Mouse (Mus musculus) layer of hippocampus, postnatal 10 days (tissue): ENCODE data around the gene Mrtfa. TPM values are rescaled to one million over a fixed set of nuclear protein-coding genes. Genes with fewer than 3 reads are reported as not detected.
A peak's percentile ranks its signal among the peaks of the same experiment; 100 is the strongest.

Experiments
- DNase-seq, 2 experiments: peaks; one replicate each; pipeline ENCODE4 v3.0.0; 2021; ENCODE audit warnings: low spot score in 2 of 2
- total RNA-seq, 2 experiments: library from RNA; stranded (reverse); gene quantifications; 2 replicates each; pipeline ENCODE4 v1.2.3; 2021

The Mrtfa gene
- total RNA-seq, 2 experiments from 2014 or later: 56.5 to 61.3 TPM

DNA sequence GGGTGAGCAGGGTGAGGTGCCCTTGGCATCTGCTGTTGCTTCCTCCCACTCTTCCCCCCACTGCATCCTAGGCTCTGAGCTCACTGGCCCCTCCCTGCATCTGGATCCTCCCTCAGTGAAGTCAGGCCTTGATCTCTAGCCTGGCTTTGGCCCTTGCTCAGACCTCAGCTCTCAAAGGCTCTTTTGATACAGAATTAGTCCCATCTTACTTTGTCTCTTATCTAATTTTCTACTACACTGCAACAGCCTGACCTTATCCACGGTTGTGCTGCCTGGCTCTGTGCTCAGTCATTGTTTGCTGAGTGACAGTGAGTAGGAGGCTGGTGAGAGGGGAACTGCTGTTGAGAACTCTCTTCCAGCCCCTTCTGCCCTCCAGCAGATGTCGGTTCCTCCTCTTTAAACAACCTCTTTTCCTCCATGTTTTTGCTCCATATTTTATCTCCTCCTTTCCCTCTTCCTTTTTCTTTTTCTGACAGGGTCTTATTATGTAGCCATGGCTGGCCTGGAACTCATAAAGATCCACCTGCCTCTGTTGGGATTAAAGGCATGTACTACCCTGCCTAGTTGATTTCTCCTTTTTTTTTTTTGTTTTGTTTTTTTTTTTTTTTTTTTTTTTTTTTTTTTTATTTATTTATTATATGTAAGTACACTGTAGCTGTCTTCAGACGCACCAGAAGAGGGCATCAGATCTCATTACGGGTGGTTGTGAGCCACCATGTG lies 190.0 kb downstream of the Mrtfa start:
- DNase-seq: no peak

DNA sequence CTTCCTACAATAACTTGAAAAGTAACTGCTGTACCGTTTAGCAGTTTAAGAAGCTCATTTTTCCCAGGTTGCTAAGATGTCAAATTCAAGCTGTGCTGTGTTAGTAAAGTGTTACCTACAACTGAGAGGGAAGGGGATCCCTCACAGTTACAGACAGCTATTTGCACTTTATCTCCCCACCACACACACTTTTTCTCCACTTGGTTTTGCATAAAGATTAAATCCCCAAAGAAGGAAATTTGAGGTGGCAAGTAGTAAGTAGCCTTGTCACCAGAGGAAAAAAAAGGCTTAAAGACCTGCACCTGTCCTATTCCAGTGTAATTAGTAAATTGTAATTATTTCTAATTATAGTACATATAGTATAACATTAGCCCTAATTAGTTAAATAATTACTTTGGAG lies 193.5 kb downstream of the Mrtfa start:
- no peak for DNase-seq

DNA sequence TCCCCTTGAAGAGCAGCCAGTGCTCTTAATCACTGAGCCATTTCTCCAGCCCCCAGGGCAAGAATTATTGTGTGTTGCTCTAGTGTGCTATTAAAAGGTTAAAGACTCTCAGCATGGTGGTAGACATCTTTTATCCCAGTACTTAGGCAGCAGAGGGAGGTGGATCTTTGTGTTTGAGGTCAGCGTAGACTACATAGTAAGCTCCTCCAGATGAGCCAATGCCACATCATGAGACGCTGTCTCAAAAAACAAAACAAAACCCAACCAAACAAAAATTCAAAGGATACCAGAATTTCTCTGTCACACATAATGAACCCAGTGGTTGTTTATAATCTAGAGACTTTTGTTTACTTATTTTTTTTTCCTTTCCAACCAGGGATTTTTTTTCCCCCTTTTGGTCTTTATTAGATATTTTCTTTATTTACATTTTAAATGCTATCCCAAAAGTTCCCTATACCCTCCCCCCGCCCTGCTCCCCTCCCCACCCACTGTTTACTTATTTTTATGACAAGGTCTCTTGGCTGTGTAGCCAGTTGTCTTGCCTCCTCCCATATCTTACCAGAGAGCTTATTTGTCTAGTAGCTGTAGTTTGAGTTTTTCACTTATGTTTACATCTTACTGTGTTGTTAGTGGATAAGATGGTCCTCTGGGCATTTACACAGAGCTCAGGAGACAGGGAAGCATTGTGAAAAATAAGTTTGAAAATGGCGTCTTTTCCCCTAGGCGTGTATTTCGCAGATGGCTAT lies 194.3 kb downstream of the Mrtfa start:
- DNase-seq: no peak

- no peak for DNase-seq
These were observed 195.6 kb downstream of the Mrtfa start for GRCm38 (mm10) chr15:80994959-80995358.

DNA sequence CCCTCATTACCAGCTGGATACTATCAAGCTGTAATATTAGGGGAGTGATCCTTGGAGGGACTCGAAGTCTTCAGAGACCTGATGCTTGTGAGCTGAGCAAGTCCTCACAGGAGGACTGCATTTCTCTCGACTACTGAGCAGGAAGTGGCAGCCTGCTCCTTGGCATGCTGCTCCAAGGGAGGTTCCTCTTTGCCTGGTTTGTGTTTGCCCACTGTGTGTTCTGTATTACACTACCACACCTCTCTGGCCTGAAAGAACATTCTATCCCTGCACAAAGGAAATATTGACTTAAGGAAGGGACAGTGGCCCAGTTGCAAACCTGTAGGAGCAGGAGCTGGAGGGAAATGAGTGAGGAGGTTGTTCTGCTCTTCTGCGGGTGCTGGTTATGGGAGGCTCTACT lies 200.8 kb downstream of the Mrtfa start:
- DNase-seq: no peak

DNA sequence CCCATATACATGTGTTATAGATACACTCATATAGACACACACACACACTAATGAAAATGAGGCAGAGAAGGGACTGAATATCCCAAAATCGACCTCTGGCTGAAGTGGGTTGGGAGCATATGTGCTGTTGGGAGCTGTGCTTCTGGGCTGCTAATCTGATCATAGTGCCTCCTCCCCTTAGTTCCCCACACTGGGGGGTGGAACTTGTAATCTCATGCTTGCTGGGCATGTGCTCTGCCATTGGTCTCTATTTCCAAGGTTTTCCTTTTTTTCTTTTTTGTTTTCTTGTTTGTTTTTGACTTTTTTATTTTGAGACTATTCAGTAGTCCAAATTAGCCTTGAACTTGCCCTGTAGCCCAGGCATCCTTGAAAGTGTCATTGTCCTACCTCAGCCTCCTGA lies 202.2 kb downstream of the Mrtfa start:
- no peak for DNase-seq

GRCm38 (mm10) chr15:80983264-80983663 lies 207.3 kb downstream of the Mrtfa start:
- no peak for DNase-seq

DNA sequence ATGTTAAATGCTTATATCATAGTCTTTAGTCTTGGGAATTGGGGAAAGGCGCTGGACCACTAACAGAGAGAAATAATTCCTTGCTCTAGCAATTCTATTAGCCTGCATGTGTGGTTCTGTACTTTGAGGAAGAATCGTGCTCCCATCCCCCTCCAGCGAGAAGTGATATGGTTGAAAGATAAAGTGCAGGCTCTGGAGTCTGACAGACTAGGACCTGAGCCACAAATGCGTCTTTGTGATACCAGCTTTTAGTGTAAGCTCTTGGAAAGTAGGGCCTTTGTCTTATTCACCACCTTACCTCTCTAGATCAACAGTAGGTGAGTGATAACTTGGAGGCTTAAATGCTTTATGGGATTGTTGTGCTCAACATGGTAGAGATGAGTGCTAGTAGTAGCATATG lies 209.4 kb downstream of the Mrtfa start:
- no peak for DNase-seq

DNA sequence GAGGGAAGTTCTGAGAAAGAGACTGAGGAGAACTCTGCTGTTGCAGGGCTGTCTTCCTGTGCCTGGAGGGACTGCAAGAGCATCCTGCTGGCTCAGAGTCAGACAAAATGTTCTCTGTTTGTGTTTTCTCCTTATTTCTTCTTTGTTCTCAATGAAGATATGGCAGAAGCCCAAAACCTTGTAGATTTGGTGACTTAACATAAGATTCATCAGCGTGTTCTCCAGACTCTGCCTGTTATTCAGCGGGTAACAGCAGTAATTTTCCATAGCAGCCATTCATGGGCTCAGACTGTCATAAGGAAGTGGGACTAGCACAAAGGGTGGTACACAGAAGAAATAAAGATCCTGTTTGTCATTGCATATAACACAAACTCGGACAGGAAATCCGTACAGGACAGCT lies 210.9 kb downstream of the Mrtfa start:
- DNase-seq: no peak

DNA sequence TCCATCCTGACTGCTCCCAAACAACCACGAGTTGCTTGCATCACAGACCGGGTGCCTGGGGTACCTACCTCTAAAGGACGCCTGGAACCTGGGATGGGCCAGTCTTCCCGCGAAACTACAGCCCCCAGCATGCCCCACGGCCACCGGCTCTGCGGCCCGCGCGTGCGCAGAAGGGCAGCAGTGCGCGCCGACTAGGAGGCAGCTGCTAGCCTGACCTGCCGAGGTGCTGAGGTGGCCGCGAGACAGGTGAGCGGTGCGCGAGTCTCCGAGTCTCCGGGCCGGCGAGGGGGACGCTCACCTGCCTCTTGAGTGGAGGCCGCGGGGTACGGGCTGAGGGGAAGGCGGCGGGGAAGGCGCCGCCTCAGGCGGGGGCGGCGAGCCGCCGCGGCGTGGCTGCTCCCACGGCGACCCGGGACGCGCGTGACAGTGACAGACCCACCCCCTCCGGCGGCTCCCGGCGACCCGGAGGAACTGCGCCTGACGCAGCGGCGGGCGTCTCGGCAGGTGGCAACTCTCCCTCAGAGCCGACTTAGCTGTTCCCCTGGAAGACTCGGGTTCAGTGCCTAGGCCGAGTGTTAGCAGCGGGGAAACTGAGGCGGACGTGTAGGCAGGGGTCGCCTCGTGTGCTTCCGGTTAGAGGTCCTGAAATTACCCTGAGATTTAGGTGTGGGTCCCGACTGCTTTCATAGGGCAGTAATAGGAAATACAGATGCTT lies 212.8 kb downstream of the Mrtfa start, which contains the start of gene Sgsm3:
TSS of gene Sgsm3 (plus strand) at position 146 of the 715 bp plus-strand sequence.
- peak; percentile 82 to 90 for DNase-seq

DNA sequence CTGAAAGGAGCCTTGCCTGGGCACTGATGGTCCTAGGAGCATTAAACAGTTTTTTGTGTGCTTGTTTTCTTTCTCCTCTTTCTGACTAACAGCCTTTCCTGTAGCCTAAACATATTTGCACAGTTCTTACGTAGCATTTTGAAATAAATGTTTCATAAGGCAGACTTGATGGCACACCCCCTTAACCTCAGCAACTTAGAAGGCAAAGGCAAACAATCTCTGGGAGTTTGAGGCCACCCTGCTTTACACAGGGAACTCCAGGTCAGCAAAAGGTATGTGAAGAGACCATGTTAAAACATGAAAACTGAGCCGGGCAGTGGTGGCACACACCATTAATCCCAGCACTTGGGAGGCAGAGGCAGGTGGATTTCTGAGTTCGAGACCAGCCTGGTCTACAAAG lies 214.9 kb downstream of the Mrtfa start:
- no peak for DNase-seq

DNA sequence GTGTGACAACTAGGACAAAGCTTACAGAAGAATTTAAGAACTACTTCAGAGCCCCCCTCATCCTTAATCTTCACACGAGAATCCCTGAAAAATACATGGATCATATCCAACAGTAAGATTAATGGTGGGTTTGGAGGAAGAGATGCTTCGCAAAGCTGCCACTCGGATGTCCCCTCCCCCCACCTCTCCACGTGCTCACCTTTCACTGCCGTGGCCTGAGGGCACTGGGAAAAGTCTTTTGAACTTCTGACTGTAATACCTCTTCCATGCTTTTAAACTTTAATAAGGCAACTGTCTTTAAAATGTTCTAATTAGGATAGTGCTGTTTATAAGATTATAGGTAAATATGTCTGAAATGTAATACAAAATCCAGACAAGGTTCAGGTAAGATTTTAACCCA lies 216.2 kb downstream of the Mrtfa start:
- DNase-seq: no peak

DNA sequence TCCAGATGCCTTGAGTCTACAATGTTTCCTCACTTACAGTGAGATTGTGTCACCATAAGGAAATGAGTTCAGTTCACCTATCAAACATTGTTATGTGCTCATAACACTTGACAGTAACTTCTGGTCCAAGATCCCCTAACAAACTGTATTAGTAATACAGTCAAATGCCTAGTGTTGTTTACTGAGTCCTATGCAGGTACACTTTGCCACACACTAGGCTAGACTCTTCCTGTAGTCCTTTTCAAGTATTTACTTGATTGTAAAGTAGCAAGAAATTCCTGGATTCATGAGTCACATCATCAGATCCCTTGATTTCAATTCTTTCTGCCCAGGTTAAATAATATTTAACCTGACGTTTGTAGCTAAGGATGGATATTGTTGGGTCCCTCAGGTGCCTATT lies 221.2 kb downstream of the Mrtfa start:
- DNase-seq: no peak

Other genes starting within 250 kb of the Mrtfa start
- gene Adsl, start 242.3 kb downstream of the Mrtfa start, total RNA-seq: 10 to 100 TPM; 32.4 to 41.4 TPM
- 10 to 100 TPM; 77.7 to 91.6 TPM for gene Sgsm3, start 213.0 kb downstream of the Mrtfa start, total RNA-seq
- 10 to 100 TPM; 16.4 to 17.3 TPM for gene Mchr1, start 44.7 kb upstream of the Mrtfa start, total RNA-seq
- 10 to 100 TPM; 58.1 to 61.2 TPM for gene Slc25a17, start 170.1 kb upstream of the Mrtfa start, total RNA-seq
- gene St13, start 209.3 kb upstream of the Mrtfa start, total RNA-seq: 100 to 1,000 TPM; 189 to 211 TPM
- 10 to 100 TPM; 11.1 to 11.5 TPM for gene Xpnpep3, start 209.4 kb upstream of the Mrtfa start, total RNA-seq
- gene Dnajb7, start 217.5 kb upstream of the Mrtfa start, total RNA-seq: under 1 TPM in 1 of 2 experiments, not detected in 1; 0.25 TPM